Mouse (Mus musculus): ENCODE measurements around the gene Ipo9. TPM values are rescaled to one million over a fixed set of nuclear protein-coding genes. Genes with fewer than 3 reads are reported as not detected.

The Ipo9 gene
- 104 and 114 TPM in 2 replicates for polyA plus RNA-seq (2015; fragmentation: Nextera tagmentation; extraction: Ambion mirVana)

DNA sequence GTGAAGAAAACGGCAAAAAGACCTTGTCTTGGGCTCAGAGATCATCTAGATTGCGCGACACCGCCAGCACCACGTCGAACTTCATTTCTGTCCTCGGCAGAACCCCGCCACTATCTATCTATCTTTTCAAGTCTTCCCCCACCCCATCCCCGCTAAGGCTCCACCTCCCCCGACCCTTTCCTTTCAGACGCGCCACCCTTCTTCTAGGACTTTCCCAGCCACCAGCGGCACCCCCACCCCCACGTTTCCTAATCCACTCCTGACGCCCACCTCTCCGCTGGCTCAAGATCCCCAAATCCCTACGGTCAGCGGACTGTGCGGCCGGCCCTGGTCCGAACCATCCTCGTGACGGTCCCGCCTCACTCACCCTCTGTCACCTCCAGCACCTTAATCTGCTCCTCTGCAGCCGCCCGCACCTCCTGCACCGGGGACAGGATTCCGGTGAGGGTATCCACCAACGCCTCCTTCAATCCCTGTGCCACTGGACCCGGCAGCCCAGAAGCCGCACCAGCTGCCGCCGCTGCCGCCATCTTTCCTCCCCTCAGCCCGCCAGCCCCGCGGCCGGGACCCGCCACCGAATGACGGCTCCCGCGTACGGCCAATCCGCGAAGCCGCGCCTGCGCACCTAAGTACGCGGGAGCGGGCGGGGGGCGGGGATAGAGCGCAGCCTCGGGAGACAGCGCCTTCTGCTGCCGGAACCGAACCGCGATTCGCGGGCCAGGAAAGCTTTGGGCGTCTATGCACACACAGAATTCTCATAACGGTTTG lies at the start of gene Ipo9:
Gene Ipo9, minus strand, starts transcription at position 599 of the 768 bp plus-strand sequence.
- Histone ChIP-seq H3K27ac (replicated peaks) (peak within 1 kb of the TSS; percentile 94), H3K9me3 (no peaks in the 10 kb centered on the region), H3K4me3 (peak within 1 kb of the TSS; percentile 93), H3K4me1 (replicated peaks) (peaks cover 41% of the 10 kb centered on the region), H3K4me2 (peak within 1 kb of the TSS; percentile 75), H3K27me3 (no peaks in the 10 kb centered on the region), H3K36me3 (peaks cover 20% of the 10 kb centered on the region), H3K9ac (peak within 1 kb of the TSS; percentile 94)
- WGBS: under 1% methylated on average over 65 of the region's 65 CpGs
- peak; percentile 96 for ATAC-seq (ENCODE audit: low read depth)

- ATAC-seq (ENCODE audit: low read depth): no peak
- no peak overlapping the region for H3K4me2 ChIP-seq
- H3K9me3 ChIP-seq: no peaks in the 10 kb centered on the region
- H3K4me3 ChIP-seq: no peak overlapping the region
- WGBS: 89% methylated on average over 7 of the region's 7 CpGs
- H3K27me3 ChIP-seq: no peaks in the 10 kb centered on the region
- 0 out of 2 replicates have a peak overlapping the region, but pooled peaks have one; percentile 4 for H3K9ac ChIP-seq
- H3K4me1 ChIP-seq (replicated peaks): peaks cover 7% of the 10 kb centered on the region; the same call in 1 of the 2 replicates
- H3K36me3 ChIP-seq: peaks cover 26% of the 10 kb centered on the region
- peak overlapping the region; percentile 1; the same call in 1 of the 2 replicates for H3K27ac ChIP-seq (replicated peaks)
Observed at GRCm38 (mm10) chr1:135475571-135475895, 45.2 kb upstream of the Ipo9 start.

DNA sequence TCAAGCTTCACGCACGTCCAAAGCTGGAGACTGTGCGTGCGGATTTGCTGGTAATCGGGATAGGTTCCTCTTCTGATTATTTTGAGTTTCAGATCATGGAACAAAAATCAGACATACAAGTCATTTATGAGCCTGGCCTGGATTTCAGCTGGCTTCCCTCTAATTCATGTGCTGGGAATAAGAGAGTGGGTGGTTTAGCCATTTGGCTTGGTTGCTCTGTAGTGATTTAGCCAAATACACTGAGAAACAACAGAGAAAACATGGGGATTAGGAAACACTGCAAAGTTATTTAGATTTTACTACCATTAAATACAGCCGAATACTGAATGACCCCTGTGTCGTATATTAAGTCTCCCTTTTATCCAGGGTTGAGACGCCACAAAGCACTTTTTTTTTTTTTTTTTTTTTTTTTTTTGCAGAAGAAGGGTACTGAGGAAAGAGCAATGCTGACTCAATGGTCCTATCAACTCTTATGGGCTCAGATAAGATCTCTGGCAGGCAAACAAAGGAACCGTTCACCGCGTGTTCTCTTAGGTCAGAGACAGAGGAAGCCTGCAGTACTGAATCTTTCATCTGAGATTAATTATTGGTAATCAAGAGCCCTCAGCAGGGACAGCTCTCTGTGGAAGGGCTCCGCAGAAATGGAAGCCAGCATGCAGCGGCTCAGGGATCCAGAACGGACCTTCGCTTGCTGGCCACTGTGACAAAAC lies 44.7 kb upstream of the Ipo9 start:
- no peak overlapping the region for H3K4me2 ChIP-seq
- peak overlapping the region; percentile 1; the same call in 1 of the 2 replicates for H3K27ac ChIP-seq (replicated peaks)
- WGBS: 54% methylated on average over 15 of the region's 15 CpGs
- H3K27me3 ChIP-seq: no peaks in the 10 kb centered on the region
- ATAC-seq (ENCODE audit: low read depth): no peak
- H3K9me3 ChIP-seq: no peaks in the 10 kb centered on the region
- no peak overlapping the region for H3K4me3 ChIP-seq
- 0 out of 2 replicates have a peak overlapping the region, but pooled peaks have one; percentile 4 for H3K9ac ChIP-seq
- H3K36me3 ChIP-seq: peaks cover 31% of the 10 kb centered on the region
- peaks cover 7% of the 10 kb centered on the region; the same call in 1 of the 2 replicates for H3K4me1 ChIP-seq (replicated peaks)

DNA sequence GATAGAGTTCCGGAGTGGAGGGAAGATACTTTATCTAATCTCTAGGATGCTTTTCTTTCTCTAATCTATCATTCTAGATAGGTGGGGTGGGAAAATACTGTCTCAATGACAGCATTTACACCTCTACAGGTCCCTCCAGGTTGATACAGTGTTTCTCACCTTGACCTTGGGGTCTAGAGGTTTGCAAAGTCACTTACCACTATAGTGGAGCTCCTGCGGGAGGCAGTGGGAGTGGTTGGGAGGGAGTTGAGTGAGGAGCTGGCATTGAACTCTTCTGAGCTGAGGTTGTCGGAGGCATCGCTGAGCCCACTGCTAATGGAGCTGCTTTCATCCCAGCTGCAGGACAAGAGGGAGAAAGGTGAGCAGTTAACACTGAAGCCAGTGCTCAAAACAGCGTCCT lies 42.2 kb upstream of the Ipo9 start:
- H3K27ac ChIP-seq (replicated peaks): no peak overlapping the region
- H3K4me3 ChIP-seq: no peak overlapping the region
- no peak overlapping the region for H3K9ac ChIP-seq
- no peaks in the 10 kb centered on the region for H3K27me3 ChIP-seq
- H3K4me2 ChIP-seq: no peak overlapping the region
- H3K4me1 ChIP-seq (replicated peaks): peaks cover 7% of the 10 kb centered on the region; the same call in 1 of the 2 replicates
- no peaks in the 10 kb centered on the region for H3K9me3 ChIP-seq
- ATAC-seq (ENCODE audit: low read depth): no peak
- WGBS: 82% methylated on average over 5 of the region's 5 CpGs
- H3K36me3 ChIP-seq: peaks cover 56% of the 10 kb centered on the region

- ATAC-seq (ENCODE audit: low read depth): no peak
- no peak overlapping the region for H3K4me2 ChIP-seq
- H3K27me3 ChIP-seq: no peaks in the 10 kb centered on the region
- H3K27ac ChIP-seq (replicated peaks): no peak overlapping the region
- no peak overlapping the region for H3K4me3 ChIP-seq
- peaks cover 7% of the 10 kb centered on the region; the same call in 1 of the 2 replicates for H3K4me1 ChIP-seq (replicated peaks)
- no peaks in the 10 kb centered on the region for H3K9me3 ChIP-seq
- 86% methylated on average over 5 of the region's 5 CpGs for WGBS
- H3K9ac ChIP-seq: no peak overlapping the region
- H3K36me3 ChIP-seq: peaks cover 64% of the 10 kb centered on the region
Observed at GRCm38 (mm10) chr1:135471742-135472141, 41.4 kb upstream of the Ipo9 start.

DNA sequence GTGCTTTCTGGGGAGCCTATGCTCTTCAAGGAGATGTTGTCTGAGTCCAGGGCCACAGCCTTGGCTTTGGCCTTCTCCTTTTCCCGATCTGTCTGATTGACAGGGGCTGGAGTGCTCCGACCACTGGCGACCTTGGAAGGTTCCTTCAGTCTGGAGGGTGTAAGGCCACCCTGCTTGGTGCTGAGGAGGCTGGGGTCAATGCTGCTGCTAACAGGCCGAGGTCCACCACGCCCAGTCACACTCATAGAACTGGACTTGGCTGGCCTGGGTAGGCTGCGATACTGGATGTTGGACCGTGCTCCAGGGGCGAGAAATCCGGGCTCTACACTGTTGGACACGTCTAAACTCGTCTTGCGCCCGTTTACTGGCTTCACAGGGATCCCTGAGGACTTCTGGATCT lies 40.2 kb upstream of the Ipo9 start:
- H3K9ac ChIP-seq: no peak overlapping the region
- H3K4me3 ChIP-seq: no peak overlapping the region
- no peaks in the 10 kb centered on the region for H3K27me3 ChIP-seq
- no peak for ATAC-seq (ENCODE audit: low read depth)
- H3K27ac ChIP-seq (replicated peaks): no peak overlapping the region
- H3K9me3 ChIP-seq: no peaks in the 10 kb centered on the region
- H3K36me3 ChIP-seq: peaks cover 76% of the 10 kb centered on the region
- no peak overlapping the region for H3K4me2 ChIP-seq
- 92% methylated on average over 13 of the region's 13 CpGs for whole genome bisulfite sequencing
- H3K4me1 ChIP-seq (replicated peaks): peaks cover 4% of the 10 kb centered on the region; the same call in 1 of the 2 replicates

DNA sequence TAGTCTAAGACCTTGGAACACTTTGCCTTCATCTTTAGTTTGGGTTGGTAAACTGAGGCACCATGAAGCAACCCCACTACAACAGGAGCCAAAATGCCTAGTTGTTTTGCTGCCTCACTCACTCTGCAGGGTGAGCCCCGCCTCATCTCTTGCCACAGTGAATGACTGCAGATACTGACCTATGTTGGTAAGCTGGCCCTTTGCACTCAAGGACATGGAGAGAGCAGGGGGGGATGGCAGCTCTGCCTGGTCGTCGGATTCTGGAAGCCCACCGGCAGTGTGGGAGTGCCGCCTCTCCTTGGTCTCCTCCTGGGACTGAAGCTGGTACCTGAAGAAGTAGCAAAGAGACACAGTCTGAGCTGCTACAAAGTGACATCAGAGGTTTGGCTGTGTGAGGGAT lies 37.2 kb upstream of the Ipo9 start:
- 96% methylated on average over 5 of the region's 5 CpGs for WGBS
- H3K36me3 ChIP-seq: peaks cover 99% of the 10 kb centered on the region
- no peak for ATAC-seq (ENCODE audit: low read depth)

GRCm38 (mm10) chr1:135466935-135467334 lies 36.6 kb upstream of the Ipo9 start:
- H3K4me2 ChIP-seq: no peak overlapping the region
- no peak overlapping the region for H3K27ac ChIP-seq (replicated peaks)
- H3K4me1 ChIP-seq (replicated peaks): no peaks in the 10 kb centered on the region
- 82% methylated on average over 3 of the region's 3 CpGs for WGBS
- no peaks in the 10 kb centered on the region for H3K27me3 ChIP-seq
- ATAC-seq (ENCODE audit: low read depth): no peak
- H3K36me3 ChIP-seq: peaks cover 99% of the 10 kb centered on the region
- no peak overlapping the region for H3K9ac ChIP-seq
- H3K9me3 ChIP-seq: no peaks in the 10 kb centered on the region
- H3K4me3 ChIP-seq: no peak overlapping the region

More for the DNA sequence above, 37.2 kb upstream of the Ipo9 start:
- H3K4me3 ChIP-seq: no peak overlapping the region
- no peak overlapping the region for H3K27ac ChIP-seq (replicated peaks)
- H3K9ac ChIP-seq: no peak overlapping the region
- H3K9me3 ChIP-seq: no peaks in the 10 kb centered on the region
- no peaks in the 10 kb centered on the region for H3K4me1 ChIP-seq (replicated peaks)
- H3K4me2 ChIP-seq: no peak overlapping the region
- H3K27me3 ChIP-seq: no peaks in the 10 kb centered on the region

GRCm38 (mm10) chr1:135465734-135466133 lies 35.4 kb upstream of the Ipo9 start:
- Histone ChIP-seq H3K4me2 (no peak overlapping the region), H3K4me1 (replicated peaks) (0 out of 2 replicates have a peak, but pooled peaks cover 3% of the 10 kb centered on the region), H3K27me3 (no peaks in the 10 kb centered on the region), H3K36me3 (peaks cover 96% of the 10 kb centered on the region), H3K9me3 (no peaks in the 10 kb centered on the region), H3K4me3 (no peak overlapping the region), H3K27ac (replicated peaks) (no peak overlapping the region), H3K9ac (no peak overlapping the region)
- no peak for ATAC-seq (ENCODE audit: low read depth)
- WGBS: 91% methylated on average over 19 of the region's 19 CpGs

DNA sequence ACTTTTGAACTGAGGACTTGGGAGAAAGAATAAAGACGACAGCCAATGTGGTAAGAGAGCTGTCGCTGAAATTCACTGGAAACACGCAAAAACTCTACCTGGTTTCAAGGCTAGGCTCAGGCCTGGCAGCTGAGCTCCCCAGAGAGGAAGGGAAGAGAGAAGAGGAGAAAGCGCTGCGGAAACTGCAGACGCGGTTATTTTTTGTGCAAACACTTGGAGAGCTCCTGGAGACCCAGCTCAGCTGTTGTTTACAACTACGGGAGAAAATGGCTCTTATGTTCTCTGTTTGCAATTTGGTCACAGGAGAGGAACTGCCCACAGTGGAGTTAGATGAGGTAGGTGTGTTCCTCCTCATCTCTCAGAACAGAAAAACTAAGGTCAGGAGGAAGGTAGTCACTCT lies 32.4 kb upstream of the Ipo9 start:
- H3K4me1 ChIP-seq (replicated peaks): 0 out of 2 replicates have a peak, but pooled peaks cover 3% of the 10 kb centered on the region
- no peak overlapping the region for H3K4me2 ChIP-seq
- no peak for ATAC-seq (ENCODE audit: low read depth)
- H3K9me3 ChIP-seq: no peaks in the 10 kb centered on the region
- WGBS: 87% methylated on average over 8 of the region's 8 CpGs
- no peak overlapping the region for H3K4me3 ChIP-seq
- H3K36me3 ChIP-seq: peaks cover 96% of the 10 kb centered on the region
- no peak overlapping the region for H3K9ac ChIP-seq
- no peak overlapping the region for H3K27ac ChIP-seq (replicated peaks)
- no peaks in the 10 kb centered on the region for H3K27me3 ChIP-seq

DNA sequence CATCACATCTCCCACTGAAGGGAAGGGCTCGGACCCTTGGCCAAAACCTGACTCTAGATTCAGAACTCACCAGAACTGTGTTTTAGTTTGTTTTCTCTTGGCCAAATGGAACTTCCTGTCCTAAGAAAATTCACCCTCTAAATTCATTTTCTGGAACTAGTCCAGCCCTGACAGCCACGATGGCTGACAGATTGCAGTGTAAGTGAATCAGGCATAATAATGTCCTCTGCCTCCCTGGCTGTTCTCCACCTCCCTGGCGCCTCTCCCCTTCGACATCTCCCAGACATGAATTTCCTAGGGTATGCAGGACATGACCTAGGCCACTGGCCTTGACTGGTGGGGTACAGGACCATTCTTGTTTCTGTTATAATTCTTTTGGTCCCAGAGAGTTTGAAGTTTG lies 32.0 kb upstream of the Ipo9 start:
- H3K27ac ChIP-seq (replicated peaks): no peak overlapping the region
- H3K36me3 ChIP-seq: peaks cover 96% of the 10 kb centered on the region
- 70% methylated on average over 4 of the region's 4 CpGs for WGBS
- H3K4me2 ChIP-seq: no peak overlapping the region
- H3K27me3 ChIP-seq: no peaks in the 10 kb centered on the region
- ATAC-seq (ENCODE audit: low read depth): no peak
- 0 out of 2 replicates have a peak, but pooled peaks cover 3% of the 10 kb centered on the region for H3K4me1 ChIP-seq (replicated peaks)
- H3K4me3 ChIP-seq: no peak overlapping the region
- no peaks in the 10 kb centered on the region for H3K9me3 ChIP-seq
- H3K9ac ChIP-seq: no peak overlapping the region

DNA sequence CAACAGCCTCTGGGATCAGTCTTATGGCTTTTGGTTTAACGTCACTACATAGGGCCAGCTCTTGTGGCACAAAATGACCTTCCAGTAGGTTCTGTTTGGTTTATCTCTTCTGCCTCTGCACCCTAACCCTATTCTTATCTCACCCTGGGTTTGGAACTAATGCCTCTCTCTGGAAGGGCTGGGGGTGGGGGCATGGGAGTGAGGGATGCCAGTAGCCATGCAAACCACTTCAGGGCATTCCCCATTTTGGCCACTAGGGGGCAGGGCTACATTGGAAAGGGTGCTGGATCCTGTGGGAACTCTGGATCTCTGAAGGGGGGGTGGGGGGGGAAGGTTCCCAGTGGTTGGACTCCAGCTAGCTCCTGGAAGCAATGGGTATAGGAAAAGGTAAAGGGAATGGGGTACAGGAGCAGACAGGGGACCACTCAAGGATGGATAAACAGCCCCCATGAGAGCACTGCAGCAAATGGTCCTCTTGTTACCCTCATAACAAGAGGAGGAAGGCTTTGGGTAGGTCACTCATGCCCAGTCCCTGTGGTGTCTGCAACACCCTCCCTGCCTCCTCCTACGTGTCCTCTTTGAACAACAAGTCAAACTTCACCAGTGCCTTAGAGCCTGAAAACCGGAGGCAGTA lies 30.9 kb upstream of the Ipo9 start:
- WGBS: 78% methylated on average over 3 of the region's 3 CpGs
- H3K9ac ChIP-seq: no peak overlapping the region
- no peak overlapping the region for H3K27ac ChIP-seq (replicated peaks)
- 0 out of 2 replicates have a peak, but pooled peaks cover 3% of the 10 kb centered on the region for H3K4me1 ChIP-seq (replicated peaks)
- no peaks in the 10 kb centered on the region for H3K9me3 ChIP-seq
- H3K36me3 ChIP-seq: peaks cover 96% of the 10 kb centered on the region
- H3K4me3 ChIP-seq: no peak overlapping the region
- no peak overlapping the region for H3K4me2 ChIP-seq
- ATAC-seq (ENCODE audit: low read depth): peak; percentile 19; the same call in 1 of the 2 replicates
- H3K27me3 ChIP-seq: no peaks in the 10 kb centered on the region

Data from neural tube, embryonic 13.5 days (tissue).